Mouse (Mus musculus): ENCODE data around the gene Atg4c.

- TF ChIP-seq POLR2A (IDR thresholded peaks at IDR 0.05; ENCODE audit: extremely low read depth, insufficient read depth, low read length) (no peak), CTCF (IDR thresholded peaks at IDR 0.05; ENCODE audit: low read depth, low read length) (peak; percentile 82)
These were observed 104.9 kb downstream of the Atg4c start for GRCm38 (mm10) chr4:99298676-99299075.
